Mouse (Mus musculus) CH12.LX (cell line): Measurements from ENCODE around the gene Cryzl1. TPM values are rescaled to one million over a fixed set of nuclear protein-coding genes. Genes with fewer than 3 reads are reported as not detected.

Experiments
- DNase-seq: peaks from one replicate; pipeline ENCODE4 v3.0.0-alpha.2; 2013; ENCODE audit errors: extremely low read depth
- H3K27ac ChIP-seq: 2 replicates; pipeline ENCODE4 v1.5.1; 2012; ENCODE audit warnings: low read depth, mild to moderate bottlenecking, control low read depth, moderate library complexity; ENCODE audit not compliant: insufficient read depth
- H3K27me3 ChIP-seq: replicated peaks from 2 replicates; pipeline ENCODE3; 2012; ENCODE audit warnings: inconsistent platforms
- H3K36me3 ChIP-seq, 2 experiments: replicated peaks in 1 of 2; 2 replicates each; pipeline versions ENCODE3 to v1.6.1; 2012; ENCODE audit warnings: inconsistent platforms in 1 of 2, low read length in 1 of 2, mild to moderate bottlenecking in 1 of 2, mixed read lengths in 1 of 2, moderate library complexity in 1 of 2; ENCODE audit not compliant: control insufficient read depth in 1 of 2, insufficient read depth in 1 of 2
- H3K4me1 ChIP-seq, 2 experiments: 2 replicates each; pipeline ENCODE4 v1.6.1; 2012; ENCODE audit warnings: inconsistent platforms in 1 of 2, moderate library complexity in 1 of 2; ENCODE audit not compliant: insufficient read depth in 2 of 2, control insufficient read depth in 1 of 2
- H3K4me2 ChIP-seq: 2 replicates; pipeline ENCODE4 v1.6.1; 2012; ENCODE audit warnings: low read depth, mild to moderate bottlenecking, control low read depth; ENCODE audit not compliant: poor library complexity, insufficient read depth, severe bottlenecking
- H3K4me3 ChIP-seq, 3 experiments: fragments of 150-350 bp in 1 of 3; sonication (generic) in 1 of 3; replicated peaks in 1 of 3; 2 replicates each; pipeline versions ENCODE3 to v1.5.1; 2011 to 2012; ENCODE audit warnings: low read depth in 2 of 3, low read length in 2 of 3, mild to moderate bottlenecking in 2 of 3, moderate library complexity in 2 of 3, control low read depth in 1 of 3, improper control_type of control experiment in 1 of 3, inconsistent platforms in 1 of 3, mixed read lengths in 1 of 3; ENCODE audit not compliant: poor library complexity in 1 of 3
- H3K79me2 ChIP-seq: replicated peaks from 2 replicates; pipeline ENCODE4 v1.6.1; 2012; ENCODE audit warnings: mild to moderate bottlenecking, moderate library complexity; ENCODE audit not compliant: control insufficient read depth, poor library complexity, insufficient read depth, severe bottlenecking; ENCODE audit errors: extremely low read depth
- H3K9ac ChIP-seq: 2 replicates; pipeline ENCODE4 v1.6.1; 2012; ENCODE audit warnings: low read depth, mild to moderate bottlenecking, control low read depth, moderate library complexity; ENCODE audit not compliant: insufficient read depth
- H3K9me3 ChIP-seq: replicated peaks from 2 replicates; pipeline ENCODE3; 2012; ENCODE audit warnings: low read length, inconsistent platforms, mixed read lengths
- CTCF ChIP-seq, 2 experiments: IDR thresholded peaks in 1 of 2; conservative IDR thresholded peaks in 1 of 2; 2 replicates each; pipeline ENCODE4 v1.5.1; 2011 to 2012; ENCODE audit warnings: low read depth in 2 of 2, low read length in 2 of 2, improper control_type of control experiment in 1 of 2, inconsistent platforms in 1 of 2, mild to moderate bottlenecking in 1 of 2, moderate library complexity in 1 of 2
- IRF4 ChIP-seq: IDR thresholded peaks from 2 replicates; pipeline ENCODE4 v1.6.1; 2014; ENCODE audit warnings: low read depth, mild to moderate bottlenecking, inconsistent platforms, low read length, improper control_type of control experiment
- MAFK ChIP-seq: IDR thresholded peaks from 2 replicates; pipeline ENCODE4 v1.6.1; 2011; ENCODE audit warnings: low read length, improper control_type of control experiment; ENCODE audit not compliant: insufficient replicate concordance
- MYC ChIP-seq: IDR thresholded peaks from 2 replicates; pipeline ENCODE4 v1.6.1; 2011; ENCODE audit warnings: low read depth, mild to moderate bottlenecking, improper control_type of control experiment, low read length
- RCOR1 ChIP-seq: conservative IDR thresholded peaks from 2 replicates; pipeline ENCODE4 v1.6.1; 2012; ENCODE audit warnings: low read depth, mild to moderate bottlenecking, inconsistent platforms, low read length, improper control_type of control experiment
- SMC3 ChIP-seq: IDR thresholded peaks from 2 replicates; pipeline ENCODE4 v1.6.1; 2011; ENCODE audit warnings: low read depth, low read length, improper control_type of control experiment
- UBTF ChIP-seq: IDR thresholded peaks from 2 replicates; pipeline ENCODE4 v1.6.1; 2012; ENCODE audit warnings: low read depth, mild to moderate bottlenecking, inconsistent platforms, low read length, improper control_type of control experiment, moderate library complexity
- ZNF384 ChIP-seq: IDR thresholded peaks from 2 replicates; pipeline ENCODE4 v1.6.1; 2012; ENCODE audit warnings: low read depth, low read length, improper control_type of control experiment, inconsistent platforms
- dilution Hi-C: fragments of 300-500 bp; cut with MboI; formaldehyde crosslinking; loops from 2 replicates; pipeline ENCODE4 v1.14.3; 2020; ENCODE audit warnings: low sequenced_read_pairs; ENCODE audit not compliant: extremely low pct_unique_long_range_greater_than_20kb, extremely low pct_ligation_motif_present
- in situ Hi-C: fragments of 300-500 bp; cut with MboI; formaldehyde crosslinking; loops from 3 replicates; pipeline ENCODE4 v1.14.3; 2019; ENCODE audit warnings: low sequenced_read_pairs, low pct_ligation_motif_present, low pct_unique_long_range_greater_than_20kb, mixed read lengths
- polyA plus RNA-seq: library from polyadenylated mRNA; unstranded; fragments of >175 nt; gene quantifications from 2 replicates; pipeline ENCODE4 v1.2.1, GENCODE M21; 2012; ENCODE audit warnings: low read depth; ENCODE audit not compliant: insufficient read length
- total RNA-seq, 2 experiments: library from RNA; depleted of rRNA; stranded (reverse); fragments of 300-350 nt in 1 of 2; fragments of >200 nt in 1 of 2; gene quantifications; 2 replicates each; pipeline ENCODE4 v1.2.3; 2012 to 2014

Gene Cryzl1
- total and polyA plus RNA-seq, 3 experiments: 105 to 115 (median 111) TPM

DNA sequence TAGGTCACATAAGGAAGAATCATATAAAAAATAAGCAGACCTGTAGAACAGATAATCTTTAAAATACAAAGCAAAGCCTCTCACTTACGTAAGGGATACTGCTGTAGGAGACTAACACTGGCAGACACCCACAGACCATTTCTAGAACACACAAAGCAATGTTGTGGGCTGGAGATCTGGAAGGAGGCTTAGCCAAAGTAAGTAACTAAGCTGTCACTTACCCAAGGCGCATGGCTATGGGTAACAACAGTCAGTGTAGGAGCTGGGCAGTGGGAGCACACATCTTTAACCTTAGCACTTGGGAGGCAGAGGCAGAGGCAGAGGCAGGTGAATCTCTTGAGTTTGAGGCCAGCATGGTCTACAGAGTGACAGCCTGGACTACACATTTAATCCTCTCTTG is 89.1 kb downstream of the Cryzl1 start:
- H3K9me3 ChIP-seq: no peaks in the 10 kb centered on the region
- no peak overlapping the region for H3K4me2 ChIP-seq
- peaks cover 0 to 19% of the 10 kb centered on the region in 2 experiments; a peak in 2 of 4 replicates for H3K4me1 ChIP-seq
- dilution Hi-C loops: no loop called here
- no peaks in the 10 kb centered on the region for H3K27me3 ChIP-seq
- H3K4me3 ChIP-seq: no peak overlapping the region
- H3K79me2 ChIP-seq: peaks cover 44% of the 10 kb centered on the region
- H3K36me3 ChIP-seq: peaks cover 72 to 94% of the 10 kb centered on the region in 2 experiments
- in situ Hi-C loops: no loop called here
- H3K9ac ChIP-seq: no peak overlapping the region
- no peak overlapping the region for H3K27ac ChIP-seq
- no peak for DNase-seq
- TF ChIP-seq MAFK: no peak
- no peak for TF ChIP-seq SMC3
- TF ChIP-seq RCOR1: no peak
- no peak for TF ChIP-seq IRF4
- TF ChIP-seq MYC: no peak
- no peak for TF ChIP-seq ZNF384
- TF ChIP-seq CTCF (conservative IDR thresholded peaks at IDR 0.05 in 1 of 2, IDR thresholded peaks at IDR 0.05 in 1 of 2; ENCODE audit: low read depth in 2 of 2, low read length in 2 of 2): no peak
- no peak for TF ChIP-seq UBTF

Other genes starting within 250 kb of the Cryzl1 start
- 32.1 and 32.8 TPM in 2 replicates for gene Ifnar1, start 243.7 kb downstream of the Cryzl1 start, total RNA-seq (2012; rRNA removed)
- gene Ifnar1, start 243.7 kb downstream of the Cryzl1 start, total RNA-seq (2014; rRNA removed): 34.9 and 40.3 TPM in 2 replicates
- 40.1 and 49.4 TPM in 2 replicates for gene Ifnar1, start 243.7 kb downstream of the Cryzl1 start, polyA plus RNA-seq
- gene Ifngr2, start 181.9 kb downstream of the Cryzl1 start, total RNA-seq (2012; rRNA removed): 26.3 and 36.1 TPM in 2 replicates
- 29.6 and 32.1 TPM in 2 replicates for gene Ifngr2, start 181.9 kb downstream of the Cryzl1 start, total RNA-seq (2014; rRNA removed)
- 38.8 and 39.2 TPM in 2 replicates for gene Ifngr2, start 181.9 kb downstream of the Cryzl1 start, polyA plus RNA-seq
- 6.1 and 9.7 TPM in 2 replicates for gene Tmem50b, start 131.2 kb downstream of the Cryzl1 start, total RNA-seq (2012; rRNA removed)
- gene Tmem50b, start 131.2 kb downstream of the Cryzl1 start, total RNA-seq (2014; rRNA removed): 12.7 and 14.5 TPM in 2 replicates
- gene Tmem50b, start 131.2 kb downstream of the Cryzl1 start, polyA plus RNA-seq: 15.9 TPM in 2 replicates
- 1.1 and 1.8 TPM in 2 replicates for gene Dnajc28, start 109.9 kb downstream of the Cryzl1 start, total RNA-seq (2012; rRNA removed)
- gene Dnajc28, start 109.9 kb downstream of the Cryzl1 start, total RNA-seq (2014; rRNA removed): 0.97 and 1.2 TPM in 2 replicates
- gene Dnajc28, start 109.9 kb downstream of the Cryzl1 start, polyA plus RNA-seq: 0.47 and 0.55 TPM in 2 replicates
- gene Gart, start 82.0 kb downstream of the Cryzl1 start, total RNA-seq (2012; rRNA removed): 517 and 601 TPM in 2 replicates
- 347 and 356 TPM in 2 replicates for gene Gart, start 82.0 kb downstream of the Cryzl1 start, total RNA-seq (2014; rRNA removed)
- gene Gart, start 82.0 kb downstream of the Cryzl1 start, polyA plus RNA-seq: 722 and 821 TPM in 2 replicates
- 126 and 152 TPM in 2 replicates for gene Son, start 81.5 kb downstream of the Cryzl1 start, total RNA-seq (2012; rRNA removed)
- 206 and 235 TPM in 2 replicates for gene Son, start 81.5 kb downstream of the Cryzl1 start, total RNA-seq (2014; rRNA removed)
- gene Son, start 81.5 kb downstream of the Cryzl1 start, polyA plus RNA-seq: 237 and 271 TPM in 2 replicates
- 62.5 and 63.2 TPM in 2 replicates for gene Donson, start 40.2 kb downstream of the Cryzl1 start, total RNA-seq (2012; rRNA removed)
- gene Donson, start 40.2 kb downstream of the Cryzl1 start, total RNA-seq (2014; rRNA removed): 63.9 and 71.5 TPM in 2 replicates
- 47.6 and 51.9 TPM in 2 replicates for gene Donson, start 40.2 kb downstream of the Cryzl1 start, polyA plus RNA-seq
- gene Itsn1, start 306 bp upstream of the Cryzl1 start, total RNA-seq (2012; rRNA removed): 33.2 and 46.3 TPM in 2 replicates
- gene Itsn1, start 306 bp upstream of the Cryzl1 start, total RNA-seq (2014; rRNA removed): 32.5 and 35.9 TPM in 2 replicates
- gene Itsn1, start 306 bp upstream of the Cryzl1 start, polyA plus RNA-seq: 54.5 and 68.6 TPM in 2 replicates